Mouse (Mus musculus) ES-Bruce4 (cell line): ENCODE data around the gene Slc39a11. TPM values are rescaled to one million over a fixed set of nuclear protein-coding genes. Genes with fewer than 3 reads are reported as not detected.

Experiments used
- H3K27ac ChIP-seq: 2 replicates; pipeline ENCODE4 v1.5.1; 2012; ENCODE audit warnings: low read length, inconsistent platforms; ENCODE audit not compliant: insufficient read depth
- H3K27me3 ChIP-seq: 2 replicates; pipeline ENCODE4 v1.6.1; 2012; ENCODE audit warnings: mild to moderate bottlenecking, low read length, inconsistent platforms; ENCODE audit not compliant: control insufficient read depth, poor library complexity, insufficient read depth, severe bottlenecking
- H3K36me3 ChIP-seq: 2 replicates; pipeline ENCODE4 v1.6.1; 2012; ENCODE audit warnings: inconsistent platforms, mild to moderate bottlenecking, low read length, moderate library complexity; ENCODE audit not compliant: control insufficient read depth, poor library complexity, insufficient read depth, severe bottlenecking
- H3K4me1 ChIP-seq: one replicate; pipeline ENCODE4 v1.8.1; 2011; ENCODE audit warnings: low read length; ENCODE audit not compliant: control insufficient read depth, insufficient read depth
- H3K4me3 ChIP-seq: 2 replicates; pipeline ENCODE4 v1.5.1; 2011; ENCODE audit warnings: low read depth, mild to moderate bottlenecking, low read length
- H3K9ac ChIP-seq: 2 replicates; pipeline ENCODE4 v1.6.1; 2012; ENCODE audit warnings: low read depth, mild to moderate bottlenecking, inconsistent platforms; ENCODE audit not compliant: poor library complexity, severe bottlenecking
- H3K9me3 ChIP-seq: replicated peaks from 2 replicates; pipeline ENCODE4 v1.6.1; 2012; ENCODE audit warnings: mild to moderate bottlenecking, low read length, inconsistent platforms; ENCODE audit not compliant: control insufficient read depth, poor library complexity, insufficient read depth, severe bottlenecking
- CTCF ChIP-seq: IDR thresholded peaks from one replicate; pipeline ENCODE4 v1.8.1; 2011; ENCODE audit warnings: low read depth, low read length
- EP300 ChIP-seq: IDR thresholded peaks from 2 replicates; pipeline ENCODE4 v1.6.1; 2011; ENCODE audit warnings: low read depth, low read length; ENCODE audit not compliant: insufficient read depth
- POLR2A ChIP-seq: IDR thresholded peaks from one replicate; pipeline ENCODE4 v1.8.1; 2011; ENCODE audit warnings: low read length; ENCODE audit not compliant: insufficient read depth
- polyA plus RNA-seq: library from polyadenylated mRNA; stranded (reverse); fragments of >200 nt; gene quantifications from 2 replicates; pipeline ENCODE4 v1.2.4, GENCODE M21; 2011; ENCODE audit warnings: low read depth; ENCODE audit not compliant: missing spikeins, insufficient read depth, insufficient read length

Slc39a11 gene
- polyA plus RNA-seq, 1 experiment, result 7.4 TPM

DNA sequence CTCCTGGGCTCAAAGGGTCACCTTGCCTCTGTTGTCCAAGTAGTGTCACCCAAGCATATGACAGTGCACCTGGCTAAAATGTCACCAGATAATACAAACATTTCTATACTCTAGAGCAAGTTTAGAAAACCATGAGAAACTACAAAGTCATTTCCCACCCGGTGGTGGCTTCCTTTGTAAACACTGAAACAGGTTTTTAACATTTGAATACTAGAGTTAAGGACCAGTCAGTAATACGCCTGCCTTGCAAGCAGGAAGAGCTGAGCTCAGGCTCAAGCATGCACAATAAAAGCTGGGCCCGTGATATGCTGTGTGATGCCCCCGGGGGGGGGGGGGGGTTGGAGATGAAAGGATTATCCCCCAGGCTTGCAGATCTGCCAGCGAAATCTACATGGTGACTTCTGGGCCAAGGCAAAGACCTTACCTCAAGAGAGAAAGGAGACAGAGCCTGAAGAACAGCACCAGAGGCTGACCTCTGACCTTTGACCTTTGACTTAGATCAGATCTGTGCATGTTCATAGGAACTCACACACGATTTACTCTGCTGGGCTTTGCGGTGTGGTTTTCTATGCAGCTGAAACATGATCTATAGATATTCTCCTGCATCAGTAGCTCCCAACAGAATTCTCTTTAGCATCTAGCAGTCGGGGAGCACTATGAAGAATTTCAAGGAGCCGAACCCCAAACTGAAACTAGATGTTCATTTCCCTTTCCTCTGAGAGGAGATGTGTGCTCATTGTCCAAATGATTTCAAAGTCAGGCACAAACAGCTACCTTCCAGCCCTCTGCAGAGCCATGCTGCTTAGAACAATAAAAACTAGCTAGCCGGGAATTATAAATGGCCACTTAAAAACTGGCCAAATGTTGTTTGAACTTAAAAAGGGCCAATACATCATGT, 267.0 kb downstream of the Slc39a11 start:
- no peak for TF ChIP-seq EP300
- no peak for TF ChIP-seq CTCF
- no peak for TF ChIP-seq POLR2A
- Histone ChIP-seq H3K9ac (no peak overlapping the region), H3K36me3 (no peaks in the 10 kb centered on the region), H3K4me1 (peaks cover 5% of the 10 kb centered on the region), H3K27ac (no peak overlapping the region), H3K27me3 (no peaks in the 10 kb centered on the region), H3K4me3 (no peak overlapping the region), H3K9me3 (no peaks in the 10 kb centered on the region)

DNA sequence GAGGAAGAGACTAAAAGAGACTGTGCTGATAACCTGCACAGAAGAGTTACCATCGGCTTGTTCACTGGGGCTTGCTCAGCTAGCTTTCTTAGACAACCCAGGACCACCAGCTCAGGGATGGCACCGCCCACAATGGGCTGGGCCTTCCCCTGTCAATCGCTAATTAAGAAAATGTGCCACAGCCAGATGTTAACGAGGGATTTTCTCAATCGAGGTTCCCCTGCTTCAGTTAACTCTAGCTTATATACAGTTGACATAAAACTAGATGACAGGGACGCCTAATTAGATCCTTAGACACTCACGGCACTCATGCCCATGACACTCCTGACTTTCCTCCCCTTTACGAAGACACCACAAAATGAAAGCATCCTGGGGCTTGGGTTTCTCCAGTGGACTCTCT, 268.3 kb downstream of the Slc39a11 start:
- TF ChIP-seq POLR2A (no peak), EP300 (no peak)
- peaks cover 5% of the 10 kb centered on the region for H3K4me1 ChIP-seq
- no peaks in the 10 kb centered on the region for H3K27me3 ChIP-seq
- no peaks in the 10 kb centered on the region for H3K36me3 ChIP-seq
- no peak overlapping the region for H3K9ac ChIP-seq
- H3K27ac ChIP-seq, result no peak overlapping the region
- no peak overlapping the region for H3K4me3 ChIP-seq
- no peaks in the 10 kb centered on the region for H3K9me3 ChIP-seq

DNA sequence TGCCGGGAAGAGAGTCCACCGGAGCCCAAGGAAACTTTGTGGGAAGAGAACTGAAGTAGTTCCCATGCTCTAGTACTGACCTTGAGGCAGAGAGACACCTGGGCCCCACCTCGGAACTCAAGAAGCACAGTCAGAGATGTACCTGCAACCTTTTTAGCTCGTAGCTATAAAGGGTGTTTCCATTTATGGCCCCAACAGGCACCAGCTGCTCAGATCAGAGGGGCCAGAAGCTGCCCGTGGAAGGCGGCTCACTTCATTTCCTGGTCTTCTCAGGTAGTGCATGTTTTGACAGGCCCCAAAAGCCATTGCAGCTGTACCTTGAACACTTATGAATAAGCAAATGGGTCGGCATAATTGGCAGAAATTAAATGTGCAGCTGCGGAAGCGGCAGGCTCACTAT, 271.0 kb downstream of the Slc39a11 start:
- TF ChIP-seq EP300 (no peak), POLR2A (no peak), CTCF (no peak)
- Histone ChIP-seq H3K36me3 (no peaks in the 10 kb centered on the region), H3K4me3 (no peak overlapping the region), H3K27ac (no peak overlapping the region), H3K27me3 (no peaks in the 10 kb centered on the region), H3K4me1 (peaks cover 5% of the 10 kb centered on the region), H3K9me3 (no peaks in the 10 kb centered on the region), H3K9ac (no peak overlapping the region)

DNA sequence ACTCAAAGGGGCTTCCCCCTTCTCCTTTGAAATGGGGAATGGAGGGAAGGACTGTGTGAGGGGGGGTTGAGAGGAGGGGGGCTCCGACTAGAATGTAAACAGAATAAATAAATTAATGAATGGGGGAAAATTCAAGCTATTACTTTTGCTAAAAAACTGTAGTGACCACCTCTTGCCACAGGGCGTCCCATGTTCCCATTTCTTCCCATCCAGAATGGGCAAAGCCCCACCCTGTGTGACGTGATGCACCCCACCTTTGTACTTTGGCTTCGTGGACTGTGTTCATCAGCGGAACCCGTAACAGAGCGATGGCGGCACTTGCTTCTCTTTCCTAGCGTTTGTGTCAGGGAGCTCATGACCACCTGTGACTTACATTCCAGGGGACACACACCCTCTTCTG, 273.8 kb downstream of the Slc39a11 start:
- no peak overlapping the region for H3K9ac ChIP-seq

DNA sequence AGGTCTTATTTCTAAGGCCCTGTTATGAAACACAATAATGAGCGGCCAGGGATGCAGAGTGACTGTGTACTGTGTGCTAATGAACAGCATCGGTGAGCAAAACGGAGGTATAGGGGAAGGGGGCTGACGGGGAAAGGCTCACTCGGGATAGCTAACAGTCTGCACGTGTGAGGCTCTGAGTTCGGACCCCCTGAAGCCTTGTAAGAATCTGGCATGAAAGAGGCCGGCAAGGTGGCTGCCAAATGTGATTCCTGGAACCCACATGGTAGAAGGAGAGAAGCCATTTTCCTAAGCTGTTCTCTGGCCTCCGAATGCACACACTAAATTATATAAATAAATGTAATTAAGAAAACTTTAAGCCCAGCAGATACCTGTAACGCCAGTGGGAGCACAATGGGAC, 276.0 kb downstream of the Slc39a11 start:
- no peak overlapping the region for H3K27ac ChIP-seq
- no peak for TF ChIP-seq EP300
- TF ChIP-seq POLR2A, result no peak
- no peak for TF ChIP-seq CTCF
- no peaks in the 10 kb centered on the region for H3K9me3 ChIP-seq
- no peaks in the 10 kb centered on the region for H3K27me3 ChIP-seq
- no peak overlapping the region for H3K4me3 ChIP-seq
- H3K9ac ChIP-seq, result no peak overlapping the region
- no peaks in the 10 kb centered on the region for H3K36me3 ChIP-seq
- no peaks in the 10 kb centered on the region for H3K4me1 ChIP-seq

More for the DNA sequence above, 273.8 kb downstream of the Slc39a11 start:
- H3K36me3 ChIP-seq, result no peaks in the 10 kb centered on the region
- no peaks in the 10 kb centered on the region for H3K27me3 ChIP-seq
- no peak overlapping the region for H3K4me3 ChIP-seq
- TF ChIP-seq CTCF (peak; percentile 7), POLR2A (no peak)
- H3K9me3 ChIP-seq, result no peaks in the 10 kb centered on the region
- no peak overlapping the region for H3K27ac ChIP-seq
- no peaks in the 10 kb centered on the region for H3K4me1 ChIP-seq

- no peaks in the 10 kb centered on the region for H3K4me1 ChIP-seq
- H3K9ac ChIP-seq, result no peak overlapping the region
- H3K36me3 ChIP-seq, result no peaks in the 10 kb centered on the region
- no peaks in the 10 kb centered on the region for H3K9me3 ChIP-seq
- no peak overlapping the region for H3K4me3 ChIP-seq
- TF ChIP-seq CTCF (no peak), POLR2A (no peak), EP300 (no peak)
- H3K27me3 ChIP-seq, result no peaks in the 10 kb centered on the region
- H3K27ac ChIP-seq, result no peak overlapping the region
These were observed 276.5 kb downstream of the Slc39a11 start for GRCm38 (mm10) chr11:113373331-113373730.
